Mouse (Mus musculus) forebrain, embryonic 11.5 days (tissue): ENCODE data around the gene Celsr1. TPM values are rescaled to one million over a fixed set of nuclear protein-coding genes. Genes with fewer than 3 reads are reported as not detected.
A peak's percentile ranks its signal among the peaks of the same experiment; 100 is the strongest.

Source experiments
- ATAC-seq: fragments of 200-750 bp; cut with Nextera tagmentation; replicated peaks from 2 replicates; pipeline ENCODE4 v1.8.0; 2017; ENCODE audit warnings: moderate TSS enrichment; ENCODE audit not compliant: low FRiP score
- DNase-seq: peaks from one replicate; pipeline ENCODE4 v3.0.0-alpha.2; 2017; ENCODE audit warnings: low spot score
- H3K27ac ChIP-seq: fragments of 300-500 bp; sonication (generic); 2 replicates; pipeline ENCODE4 v1.5.1; 2014; ENCODE audit warnings: low read depth, low read length
- H3K27me3 ChIP-seq: fragments of 300-500 bp; sonication (generic); 2 replicates; pipeline ENCODE4 v1.6.1; 2014; ENCODE audit warnings: mild to moderate bottlenecking, low read length, mixed read lengths; ENCODE audit not compliant: control insufficient read depth, insufficient read depth
- H3K36me3 ChIP-seq: fragments of 300-500 bp; sonication (generic); 2 replicates; pipeline ENCODE4 v1.6.1; 2014; ENCODE audit warnings: mild to moderate bottlenecking, low read length, moderate library complexity, mixed read lengths; ENCODE audit not compliant: control insufficient read depth, insufficient read depth
- H3K4me1 ChIP-seq: fragments of 300-500 bp; sonication (generic); replicated peaks from 2 replicates; pipeline ENCODE4 v1.6.1; 2014; ENCODE audit warnings: low read length, mixed read lengths; ENCODE audit not compliant: control insufficient read depth, insufficient read depth
- H3K4me2 ChIP-seq: fragments of 300-500 bp; sonication (generic); 2 replicates; pipeline ENCODE4 v1.6.1; 2014; ENCODE audit warnings: low read depth, mild to moderate bottlenecking, low read length, moderate library complexity, mixed read lengths; ENCODE audit not compliant: severe bottlenecking
- H3K4me3 ChIP-seq: fragments of 300-500 bp; sonication (generic); 2 replicates; pipeline ENCODE4 v1.5.1; 2014; ENCODE audit warnings: low read depth, low read length
- H3K9ac ChIP-seq: fragments of 300-500 bp; sonication (generic); 2 replicates; pipeline ENCODE4 v1.6.1; 2014; ENCODE audit warnings: low read length
- H3K9me3 ChIP-seq: fragments of 300-500 bp; sonication (generic); 2 replicates; pipeline ENCODE4 v1.6.1; 2016; ENCODE audit warnings: low read length, mixed read lengths; ENCODE audit not compliant: control insufficient read depth
- WGBS: fragments of 180-500 bp; shearing (Covaris S2); extraction: QIAGEN DNeasy Blood & Tissue Kit; methylation state at CpG from one replicate; pipeline ENCODE4 v1.1.7; 2014; 5-methylcytosine and 5-hydroxymethylcytosine counted together
- polyA plus RNA-seq: library from polyadenylated mRNA; unstranded; fragments of >200 nt; fragmentation: Nextera tagmentation; extraction: Ambion mirVana; gene quantifications from 2 replicates; pipeline ENCODE4 v1.2.1, GENCODE M21; 2014

The Celsr1 gene
- polyA plus RNA-seq, 1 experiment from 2014 or later: 7.3 TPM

DNA sequence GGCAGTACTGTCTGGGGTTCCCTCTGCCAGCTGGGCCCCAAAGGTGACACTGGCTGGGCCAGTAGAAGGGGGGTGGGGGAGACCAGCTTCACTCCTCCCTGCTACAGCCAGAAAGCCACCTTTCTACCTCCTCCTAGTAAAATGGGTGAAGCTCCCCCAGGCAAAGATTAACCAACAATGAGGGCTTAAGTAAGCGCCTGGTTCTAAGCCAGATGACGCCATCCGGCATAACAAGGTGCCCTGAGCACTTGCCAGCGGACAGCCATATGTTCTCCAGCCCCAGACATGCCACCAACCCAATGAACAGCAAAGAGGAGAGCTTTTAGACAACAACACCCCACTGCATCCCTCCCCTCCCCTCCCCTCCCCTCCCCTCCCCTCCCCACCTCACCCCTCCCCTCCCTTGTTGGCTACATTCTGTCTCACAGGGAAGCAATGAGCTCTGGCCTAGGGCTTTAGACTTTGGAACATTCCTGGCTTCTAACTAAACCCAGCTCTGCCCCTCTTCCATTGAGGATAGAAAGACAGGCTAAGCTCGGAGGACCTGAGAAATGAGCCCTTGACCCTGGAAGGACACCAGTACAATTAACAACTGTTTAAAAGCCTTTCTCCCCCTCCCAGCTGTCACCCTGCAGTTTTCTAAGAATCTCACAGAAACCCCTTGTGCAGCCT lies 42.0 kb downstream of the Celsr1 start:
- H3K4me2 ChIP-seq: no peak overlapping the region
- H3K9ac ChIP-seq: no peak overlapping the region
- ATAC-seq (0 out of 2 replicates have a peak, but pooled peaks have one; percentile 47), DNase-seq (peak; percentile 61)
- peaks cover 29% of the 10 kb centered on the region for H3K4me1 ChIP-seq
- H3K36me3 ChIP-seq: no peaks in the 10 kb centered on the region
- H3K4me3 ChIP-seq: no peak overlapping the region
- H3K27ac ChIP-seq: peak overlapping the region; percentile 74
- H3K27me3 ChIP-seq: no peaks in the 10 kb centered on the region
- H3K9me3 ChIP-seq: no peaks in the 10 kb centered on the region
- WGBS: 46% methylated on average over 5 of the region's 5 CpGs

GRCm38 (mm10) chr15:85990696-85991443 lies 42.7 kb downstream of the Celsr1 start:
- Histone ChIP-seq H3K27ac (peak overlapping the region; percentile 72), H3K4me3 (no peak overlapping the region), H3K36me3 (no peaks in the 10 kb centered on the region), H3K4me1 (peaks cover 29% of the 10 kb centered on the region), H3K9ac (no peak overlapping the region), H3K27me3 (no peaks in the 10 kb centered on the region), H3K9me3 (no peaks in the 10 kb centered on the region), H3K4me2 (no peak overlapping the region)
- DNase-seq (no peak), ATAC-seq (no peak)
- 90% methylated on average over 17 of the region's 17 CpGs for WGBS

GRCm38 (mm10) chr15:85987896-85988295 lies 45.7 kb downstream of the Celsr1 start:
- Histone ChIP-seq H3K4me1 (peaks cover 19% of the 10 kb centered on the region), H3K27me3 (no peaks in the 10 kb centered on the region), H3K9ac (no peak overlapping the region), H3K4me2 (no peak overlapping the region), H3K4me3 (no peak overlapping the region), H3K36me3 (no peaks in the 10 kb centered on the region), H3K27ac (no peak overlapping the region), H3K9me3 (no peaks in the 10 kb centered on the region)
- 84% methylated on average over 5 of the region's 5 CpGs for WGBS
- ATAC-seq (no peak), DNase-seq (no peak)

DNA sequence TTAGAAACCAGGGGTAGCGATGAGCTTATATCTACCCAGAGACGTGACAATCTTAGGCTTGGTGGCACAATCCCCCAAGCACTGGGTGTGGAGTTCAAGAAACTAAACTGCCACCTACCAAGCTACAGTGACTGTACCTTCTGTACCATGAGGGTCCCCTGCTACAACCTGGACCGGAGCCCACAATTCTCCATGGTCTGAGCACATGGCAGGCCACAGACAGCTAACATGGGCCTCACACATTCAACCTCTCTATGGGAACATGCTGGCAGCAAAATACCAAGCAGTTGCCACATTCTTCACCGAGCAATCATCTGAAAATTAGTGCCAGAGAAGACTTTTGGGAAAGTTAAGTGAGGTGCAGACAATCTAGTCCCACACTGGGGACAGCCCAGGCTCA lies 47.4 kb downstream of the Celsr1 start:
- WGBS: 92% methylated on average over 4 of the region's 4 CpGs
- no peak overlapping the region for H3K4me3 ChIP-seq
- no peaks in the 10 kb centered on the region for H3K9me3 ChIP-seq
- no peak overlapping the region for H3K9ac ChIP-seq
- H3K27ac ChIP-seq: no peak overlapping the region
- DNase-seq (no peak), ATAC-seq (no peak)
- no peak overlapping the region for H3K4me2 ChIP-seq
- H3K4me1 ChIP-seq: peaks cover 14% of the 10 kb centered on the region
- no peaks in the 10 kb centered on the region for H3K27me3 ChIP-seq
- no peaks in the 10 kb centered on the region for H3K36me3 ChIP-seq

GRCm38 (mm10) chr15:85985601-85986000 lies 48.0 kb downstream of the Celsr1 start:
- Histone ChIP-seq H3K4me2 (no peak overlapping the region), H3K4me3 (no peak overlapping the region), H3K36me3 (no peaks in the 10 kb centered on the region), H3K9ac (no peak overlapping the region), H3K4me1 (peaks cover 12% of the 10 kb centered on the region), H3K27me3 (no peaks in the 10 kb centered on the region), H3K27ac (no peak overlapping the region), H3K9me3 (no peaks in the 10 kb centered on the region)
- DNase-seq (no peak), ATAC-seq (no peak)
- 75% methylated on average over 4 of the region's 4 CpGs for WGBS

- no peak for ATAC-seq
- Histone ChIP-seq H3K36me3 (no peaks in the 10 kb centered on the region), H3K4me1 (peaks cover 12% of the 10 kb centered on the region), H3K4me3 (no peak overlapping the region), H3K27me3 (no peaks in the 10 kb centered on the region), H3K27ac (no peak overlapping the region), H3K9ac (no peak overlapping the region), H3K4me2 (no peak overlapping the region), H3K9me3 (no peaks in the 10 kb centered on the region)
- no peak for DNase-seq
- 91% methylated on average over 7 of the region's 7 CpGs for WGBS
Measured at GRCm38 (mm10) chr15:85983131-85983530, 50.4 kb downstream of the Celsr1 start.

- no peaks in the 10 kb centered on the region for H3K36me3 ChIP-seq
- no peak overlapping the region for H3K4me3 ChIP-seq
Measured at GRCm38 (mm10) chr15:85982416-85982775, 51.2 kb downstream of the Celsr1 start.

GRCm38 (mm10) chr15:85981768-85982415 lies 51.7 kb downstream of the Celsr1 start:
- no peak for ATAC-seq

More at GRCm38 (mm10) chr15:85982416-85982775, 51.2 kb downstream of the Celsr1 start:
- H3K27me3 ChIP-seq: no peaks in the 10 kb centered on the region
- no peak overlapping the region for H3K27ac ChIP-seq
- no peak overlapping the region for H3K9ac ChIP-seq
- DNase-seq (no peak), ATAC-seq (no peak)
- H3K4me2 ChIP-seq: no peak overlapping the region
- peaks cover 12% of the 10 kb centered on the region for H3K4me1 ChIP-seq
- H3K9me3 ChIP-seq: no peaks in the 10 kb centered on the region
- WGBS: 79% methylated on average over 3 of the region's 3 CpGs

More at GRCm38 (mm10) chr15:85981768-85982415, 51.7 kb downstream of the Celsr1 start:
- no peak for DNase-seq
- Histone ChIP-seq H3K27ac (no peak overlapping the region), H3K4me2 (no peak overlapping the region), H3K9ac (no peak overlapping the region), H3K27me3 (no peaks in the 10 kb centered on the region), H3K36me3 (no peaks in the 10 kb centered on the region), H3K9me3 (no peaks in the 10 kb centered on the region), H3K4me1 (peaks cover 12% of the 10 kb centered on the region), H3K4me3 (no peak overlapping the region)
- WGBS: 56% methylated on average over 11 of the region's 11 CpGs
